ENCODE assay signal across 8 mouse cellular contexts in the genomic region with DNA sequence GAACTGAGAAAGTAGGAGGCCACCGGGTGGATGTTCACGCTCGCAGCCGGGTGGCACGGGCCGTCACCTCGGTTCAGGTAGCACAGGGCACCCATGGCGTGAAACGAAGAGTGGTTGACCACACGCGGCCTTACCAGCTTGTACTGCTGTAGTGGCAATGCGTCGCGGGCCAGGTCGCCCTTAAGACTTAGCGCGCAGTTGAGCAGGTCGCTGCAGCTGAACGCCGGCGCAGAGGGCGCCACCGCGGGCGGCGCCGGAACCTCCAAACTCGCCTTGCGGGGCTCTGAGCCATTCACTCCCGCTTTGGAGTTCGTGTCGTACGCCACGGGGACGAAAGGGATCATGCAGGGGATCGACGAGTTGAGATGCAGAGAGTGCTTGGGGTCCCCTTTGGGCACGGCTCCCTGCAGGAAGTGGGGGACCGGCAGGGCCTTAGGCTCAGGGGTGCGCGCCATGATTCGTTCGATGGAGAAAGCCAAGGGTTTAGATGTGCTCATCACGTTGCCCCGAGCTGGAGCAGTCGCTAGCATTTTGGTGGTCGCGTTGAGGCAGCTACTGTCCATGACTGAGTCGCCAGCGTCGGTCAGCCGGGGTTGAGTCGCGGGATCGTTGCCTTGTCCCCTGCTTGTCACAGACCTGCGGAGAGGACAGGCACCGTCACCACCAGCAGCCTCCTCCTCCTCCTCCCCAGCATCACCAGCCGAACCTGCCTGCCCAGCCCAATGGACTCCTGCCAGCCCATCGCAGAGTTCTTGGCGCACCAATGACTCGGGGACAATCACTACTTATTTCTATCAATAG. TPM values are rescaled to one million over a fixed set of nuclear protein-coding genes. Genes with fewer than 3 reads are reported as not detected.
DNase-seq lines count a peak whose midpoint lies in the region; ATAC-seq lines count a peak whose summit lies in the region.
"Had no signal": no experiment of that assay in that cellular context is flagged by ENCODE, and none has a peak within 500 bp of the region (broad histone marks: within the 10 kb centered on the region; RNA-seq: fewer than 3 reads in every experiment).

No protein-coding gene starts in this region.

- peaks cover 90% of the 10 kb centered on the region for H3K27me3 ChIP-seq in megakaryocyte, embryonic 14.5 days (replicated peaks)
- H3K27me3 ChIP-seq in forebrain, embryonic 12.5 days = peaks cover 57% of the 10 kb centered on the region
- H3K27me3 ChIP-seq in limb, embryonic 15.5 days = peaks cover 82% of the 10 kb centered on the region
- peaks cover 79% of the 10 kb centered on the region for H3K27me3 ChIP-seq in stomach, embryonic 16.5 days (ENCODE audit: control insufficient read depth, insufficient read depth, low read length)

- DNase-seq in gastrocnemius, postnatal 10 days = no peak
- no peak for DNase-seq in cerebellum, adult 18-20 months

- peak overlapping the region; percentile 87 for H3K27ac ChIP-seq in forebrain, embryonic 12.5 days
- H3K27ac ChIP-seq in limb, embryonic 15.5 days = no peak overlapping the region
- no peak overlapping the region for H3K27ac ChIP-seq in stomach, embryonic 16.5 days (ENCODE audit: low read length)

- H3K4me1 ChIP-seq in megakaryocyte, embryonic 14.5 days = peaks cover 3% of the 10 kb centered on the region; the same call in 1 of the 2 replicates
- peaks cover 34% of the 10 kb centered on the region for H3K4me1 ChIP-seq in forebrain, embryonic 12.5 days
- peaks cover 33% of the 10 kb centered on the region for H3K4me1 ChIP-seq in limb, embryonic 15.5 days
- peaks cover 6% of the 10 kb centered on the region; the same call in 1 of the 2 replicates for H3K4me1 ChIP-seq in stomach, embryonic 16.5 days (ENCODE audit: control insufficient read depth, insufficient read depth, low read length)

- H3K4me3 ChIP-seq in megakaryocyte, embryonic 14.5 days (replicated peaks) = peak overlapping the region; percentile 73
- H3K4me3 ChIP-seq in forebrain, embryonic 12.5 days (replicated peaks) = peak overlapping the region; percentile 62
- H3K4me3 ChIP-seq in limb, embryonic 15.5 days = peak overlapping the region; percentile 41
- peak overlapping the region; percentile 30 for H3K4me3 ChIP-seq in stomach, embryonic 16.5 days (replicated peaks; ENCODE audit: low read length)

- no peak for ATAC-seq in megakaryocyte, adult 5-6 weeks (ENCODE audit: poor library complexity, severe bottlenecking)
- ATAC-seq in forebrain, embryonic 12.5 days (ENCODE audit: low FRiP score) = peak; percentile 33
- no peak for ATAC-seq in limb, embryonic 15.5 days (ENCODE audit: insufficient number of reproducible peaks, low FRiP score, low TSS enrichment, low read depth)
- ATAC-seq in stomach, embryonic 16.5 days (ENCODE audit: insufficient read depth, low FRiP score) = no peak

- WGBS in forebrain, embryonic 12.5 days = under 1% methylated on average over 61 of the region's 61 CpGs
- WGBS in limb, embryonic 15.5 days = under 1% methylated on average over 61 of the region's 61 CpGs
- under 1% methylated on average over 61 of the region's 61 CpGs for WGBS in stomach, embryonic 16.5 days

- peak overlapping the region; percentile 74 for H3K4me2 ChIP-seq in forebrain, embryonic 12.5 days
- H3K4me2 ChIP-seq in limb, embryonic 15.5 days = peak overlapping the region; percentile 78
- H3K4me2 ChIP-seq in stomach, embryonic 16.5 days (ENCODE audit: low read depth, low read length) = peak overlapping the region; percentile 36; the same call in 1 of the 2 replicates

- no peaks in the 10 kb centered on the region for H3K36me3 ChIP-seq in megakaryocyte, embryonic 14.5 days (replicated peaks; ENCODE audit: low read length)
- H3K36me3 ChIP-seq in forebrain, embryonic 12.5 days (replicated peaks) = no peaks in the 10 kb centered on the region
- no peaks in the 10 kb centered on the region for H3K36me3 ChIP-seq in limb, embryonic 15.5 days
- no peaks in the 10 kb centered on the region for H3K36me3 ChIP-seq in stomach, embryonic 16.5 days (ENCODE audit: control insufficient read depth, insufficient read depth, low read length)

- peaks cover 43% of the 10 kb centered on the region for H3K9me3 ChIP-seq in megakaryocyte, embryonic 14.5 days
- no peaks in the 10 kb centered on the region for H3K9me3 ChIP-seq in forebrain, embryonic 12.5 days
- H3K9me3 ChIP-seq in limb, embryonic 15.5 days = no peaks in the 10 kb centered on the region
- H3K9me3 ChIP-seq in stomach, embryonic 16.5 days (replicated peaks; ENCODE audit: control insufficient read depth, low read length) = no peaks in the 10 kb centered on the region

- H3K9ac ChIP-seq in forebrain, embryonic 12.5 days = peak overlapping the region; percentile 76
- no peak overlapping the region for H3K9ac ChIP-seq in limb, embryonic 15.5 days
- no peak overlapping the region for H3K9ac ChIP-seq in stomach, embryonic 16.5 days (ENCODE audit: low read length)

RNA-seq across cellular contexts. Expression of a gene that starts 0.5 kb away (rescaled TPM):
- polyA plus RNA-seq in megakaryocyte, embryonic 14.5 days (2012; ENCODE audit: insufficient read depth, low replicate concordance) = not detected in 2 replicates
- total RNA-seq in megakaryocyte, adult 5-6 weeks (2015) = not detected in 2 replicates
- not detected in 2 replicates for total RNA-seq in megakaryocyte, adult 5-6 weeks (2017)
- 33.4 and 36.1 TPM in 2 replicates for polyA plus RNA-seq in forebrain, embryonic 12.5 days (2016; fragmentation: Nextera tagmentation; extraction: Ambion mirVana)
- not detected in 2 replicates for polyA plus RNA-seq in limb, embryonic 15.5 days (2015; fragmentation: Nextera tagmentation; extraction: Ambion mirVana)
- polyA plus RNA-seq in stomach, embryonic 16.5 days (2015; fragmentation: Nextera tagmentation; extraction: Ambion mirVana) = not detected in 2 replicates
- not detected for total RNA-seq in gastrocnemius, postnatal 10 days (2021)
- total RNA-seq: liver, adult 2 months had no signal
- polyA plus RNA-seq: liver, adult 2 months had no signal

Comparison
In these comparisons a context has a peak if more than half of its experiments do, and no peak if none do; other contexts are left out.
1. RNA of a gene that starts 0.5 kb away (polyA plus RNA-seq): 33.4 to 36.1 TPM in forebrain, embryonic 12.5 days; not detected in megakaryocyte, embryonic 14.5 days, not detected in limb, embryonic 15.5 days and not detected in stomach, embryonic 16.5 days; every median in the first group is over 10 times any median in the second.
2. Peak in every context shown above with its lines, with median percentiles within 50 percentile points of each other: H3K4me3 ChIP-seq and H3K4me2 ChIP-seq.